Mouse (Mus musculus) fibroblast of lung, adult 2 months (primary cell): Measurements from ENCODE around the gene Tjp3.
A peak's percentile ranks its signal among the peaks of the same experiment; 100 is the strongest.

Experiments used
- DNase-seq: peaks from one replicate; pipeline ENCODE4 v3.0.0-alpha.2; 2011; ENCODE audit warnings: low read depth

Tjp3 gene

DNA sequence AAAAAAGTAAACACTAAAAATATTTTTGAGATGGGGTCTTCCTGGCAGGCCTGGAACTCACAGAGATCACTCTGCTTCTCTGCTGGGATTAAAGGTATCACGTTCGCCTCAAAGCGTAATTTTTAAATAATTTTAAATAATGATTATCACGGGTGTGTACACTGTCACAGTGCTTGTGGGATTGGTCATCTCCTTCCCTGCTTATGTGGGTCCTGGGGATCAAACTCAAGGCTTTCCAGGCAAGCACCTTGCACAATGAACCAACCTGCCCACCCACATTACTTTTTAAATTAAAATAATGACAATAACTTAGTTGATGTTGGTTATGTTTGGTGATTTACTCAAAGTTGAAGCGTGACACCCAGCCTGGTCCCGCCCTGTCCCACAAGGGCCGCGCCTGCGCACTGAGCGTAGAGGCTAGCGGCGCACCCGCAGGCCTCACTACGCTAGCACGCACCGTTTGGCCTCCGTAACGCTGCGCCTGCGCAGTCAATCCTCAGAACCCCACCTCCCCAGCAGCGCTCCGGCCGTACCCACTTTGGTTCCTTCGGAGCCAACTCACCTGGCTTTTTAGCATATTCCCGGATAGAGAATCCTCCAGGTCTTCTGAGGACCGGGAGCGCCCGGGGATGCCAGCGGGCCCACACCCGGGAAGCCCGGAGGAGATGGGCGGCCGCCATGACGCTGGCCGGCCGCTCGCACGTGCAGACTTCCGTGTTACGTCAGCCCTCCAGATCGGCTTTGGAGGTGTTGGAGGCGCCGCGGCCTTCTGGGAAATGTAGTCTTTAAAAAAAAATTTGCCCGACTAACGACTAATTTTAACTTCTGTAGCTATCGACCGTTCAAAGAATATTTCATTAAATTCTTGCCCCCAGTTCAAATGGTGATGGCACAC is 24.9 kb downstream of the Tjp3 start, which contains the start of the genes Mrpl54 and Apba3:
Gene Mrpl54, minus strand, starts transcription at position 724 of the 895 bp plus-strand sequence.
Gene Apba3, plus strand, starts transcription at position 750 of the 895 bp plus-strand sequence.
- DNase-seq = peak; percentile 87

GRCm38 (mm10) chr10:81265540-81265939 is 25.8 kb downstream of the Tjp3 start:
- DNase-seq = no peak

GRCm38 (mm10) chr10:81261025-81261424 is 30.4 kb downstream of the Tjp3 start:
- no peak for DNase-seq

GRCm38 (mm10) chr10:81259225-81259884 is 32.0 kb downstream of the Tjp3 start:
- DNase-seq = no peak

DNA sequence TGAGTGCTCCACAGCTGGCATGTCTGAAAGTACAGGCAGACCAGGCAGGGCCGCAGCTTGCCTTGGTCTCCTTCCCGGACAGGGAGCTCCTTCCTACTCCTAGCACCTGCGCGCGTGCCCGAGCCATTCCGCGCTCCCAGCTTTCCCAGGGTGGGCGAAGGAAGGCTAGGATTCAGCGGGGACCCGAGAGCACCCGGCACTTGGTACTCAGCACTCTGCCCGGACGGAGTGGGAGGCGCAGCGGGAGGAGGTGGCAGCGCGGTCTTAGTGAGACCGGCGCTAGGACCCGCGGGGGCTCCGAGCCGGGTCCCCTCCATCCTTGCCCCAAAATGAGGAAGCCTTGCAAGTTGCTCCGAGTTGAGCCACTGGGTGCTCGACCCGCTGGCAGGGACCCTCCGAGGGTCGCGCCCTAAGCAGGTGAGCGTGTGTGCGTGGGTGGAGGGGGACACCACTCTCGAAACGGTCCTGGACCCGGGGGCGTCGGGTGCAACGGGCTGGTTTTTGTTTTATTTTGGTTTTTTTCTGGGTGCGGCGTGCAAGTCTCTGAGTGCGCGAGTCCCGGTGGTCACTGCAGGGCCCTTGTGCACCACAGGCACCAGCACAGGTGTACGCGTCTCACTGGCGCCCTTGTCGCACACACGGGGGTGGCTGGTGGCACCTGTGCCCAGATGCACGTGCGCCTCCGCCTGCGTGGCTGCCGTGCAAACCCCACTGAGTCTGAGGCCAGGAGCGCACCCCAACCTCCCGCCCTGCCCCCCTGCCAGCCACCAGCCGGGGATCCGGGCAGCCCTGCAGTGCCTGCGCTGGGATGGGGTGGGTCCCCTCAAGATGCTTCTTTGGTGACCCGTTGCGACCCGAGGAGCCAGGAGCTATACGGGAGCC is 34.0 kb downstream of the Tjp3 start:
- DNase-seq = no peak

GRCm38 (mm10) chr10:81254886-81255285 is 36.5 kb downstream of the Tjp3 start:
- no peak for DNase-seq

GRCm38 (mm10) chr10:81252424-81253419 is 38.7 kb downstream of the Tjp3 start, which contains the start of gene Matk:
Gene Matk (plus strand): TSS chr10:81252935.
- no peak for DNase-seq

GRCm38 (mm10) chr10:81249442-81249841 is 41.9 kb downstream of the Tjp3 start:
- no peak for DNase-seq

- DNase-seq = no peak
These were observed 43.6 kb downstream of the Tjp3 start for GRCm38 (mm10) chr10:81247804-81248203.

DNA sequence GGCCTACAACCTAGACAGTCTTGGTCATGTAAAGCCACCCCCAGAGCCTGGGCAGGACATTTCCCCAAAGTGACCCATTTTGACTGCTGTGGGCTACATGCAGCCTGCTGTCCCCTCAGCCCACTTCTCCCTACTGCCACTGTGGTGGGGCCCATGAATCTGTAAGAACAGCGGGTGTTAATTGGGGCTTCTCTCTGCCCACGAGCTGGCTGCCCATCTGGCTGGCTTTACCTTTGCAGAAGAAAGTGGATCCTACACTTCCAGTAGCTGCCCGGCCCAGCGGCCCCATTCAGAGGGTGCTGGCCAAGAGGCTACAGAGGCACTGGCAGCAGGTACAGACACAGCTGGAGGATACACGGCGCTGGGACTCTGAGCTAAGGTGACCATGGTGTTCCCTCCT is 46.2 kb downstream of the Tjp3 start:
- DNase-seq = no peak

- no peak for DNase-seq
These were observed 46.8 kb downstream of the Tjp3 start for GRCm38 (mm10) chr10:81244595-81244994.

DNA sequence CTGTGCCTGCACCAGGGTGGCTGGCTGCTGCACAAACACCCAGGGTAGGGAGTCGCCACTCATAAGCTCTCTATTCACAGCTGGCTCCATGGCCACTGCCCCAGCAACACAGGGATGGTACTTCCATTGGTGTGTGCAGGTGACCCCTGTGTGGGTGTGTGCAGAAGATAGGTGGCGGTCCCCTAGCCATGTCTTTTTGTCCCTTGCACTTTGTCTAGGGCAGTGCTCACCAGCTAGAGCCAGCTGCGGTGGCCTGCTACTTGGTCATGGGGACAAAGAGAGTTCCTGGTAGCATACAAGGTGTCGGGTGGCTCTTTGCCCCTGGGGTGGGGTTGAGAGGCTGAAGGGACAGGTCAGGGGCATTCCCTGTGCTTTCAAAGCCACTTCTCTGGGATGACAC is 47.2 kb downstream of the Tjp3 start:
- DNase-seq = no peak

GRCm38 (mm10) chr10:81242021-81242420 is 49.4 kb downstream of the Tjp3 start:
- no peak for DNase-seq

GRCm38 (mm10) chr10:81240876-81241275 is 50.5 kb downstream of the Tjp3 start:
- DNase-seq = no peak

DNA sequence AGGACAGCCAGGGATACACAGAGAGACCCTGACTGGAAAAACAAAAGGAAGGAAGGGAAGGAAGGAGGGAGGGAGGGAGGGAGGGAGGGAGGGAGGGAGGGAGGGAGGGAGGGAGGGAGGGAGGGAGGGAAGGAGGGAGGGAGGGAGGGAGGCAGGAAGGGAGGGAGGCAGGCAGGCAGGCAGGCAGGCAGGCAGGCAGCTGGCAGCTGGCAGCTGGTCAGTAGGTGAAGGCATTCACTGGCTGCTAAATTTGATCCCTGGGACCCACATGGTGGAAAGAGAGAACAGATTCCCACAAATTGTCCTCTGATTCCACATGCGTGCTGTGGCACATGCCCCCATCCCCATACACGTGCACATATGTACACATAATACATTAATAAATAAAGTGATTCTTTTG is 52.8 kb downstream of the Tjp3 start:
- no peak for DNase-seq

GRCm38 (mm10) chr10:81236471-81237268 is 54.7 kb downstream of the Tjp3 start:
- no peak for DNase-seq

DNA sequence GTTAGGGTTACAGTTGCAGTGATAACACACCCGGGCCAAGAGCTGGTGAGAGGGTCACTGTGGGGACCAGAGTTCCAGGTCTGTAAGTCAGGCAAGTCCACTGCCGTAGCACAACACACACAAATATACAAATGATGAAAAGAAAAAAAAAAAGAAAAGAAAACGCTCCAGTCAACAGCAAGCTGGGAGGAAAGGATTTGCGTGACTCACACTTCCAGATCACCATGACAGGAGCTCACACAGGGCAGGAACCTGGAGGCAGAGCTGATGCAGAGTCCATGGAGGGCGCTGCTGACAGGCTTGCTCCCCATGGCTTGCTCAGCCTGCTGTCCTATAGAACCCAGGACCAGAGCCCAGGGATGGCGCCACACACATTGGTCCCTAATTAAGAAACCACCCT is 57.2 kb downstream of the Tjp3 start:
- no peak for DNase-seq

- DNase-seq = no peak
These were observed 58.2 kb downstream of the Tjp3 start for GRCm38 (mm10) chr10:81233226-81233585.

GRCm38 (mm10) chr10:81232580-81233225 is 58.7 kb downstream of the Tjp3 start, which contains the start of gene Zfr2:
Gene Zfr2 (plus strand): TSS chr10:81233155.
- peak; percentile 73 for DNase-seq
